Mouse (Mus musculus) layer of hippocampus, adult 18-20 months (tissue): ENCODE measurements around the gene Kif21b. TPM values are rescaled to one million over a fixed set of nuclear protein-coding genes. Genes with fewer than 3 reads are reported as not detected.

Experiments used
- DNase-seq, 2 experiments: peaks; one replicate each; pipeline ENCODE4 v3.0.0; 2022; ENCODE audit warnings: low spot score in 2 of 2
- total RNA-seq, 2 experiments: library from RNA; stranded (reverse); gene quantifications; 2 replicates each; pipeline ENCODE4 v1.2.3; 2021

Gene Kif21b
- total RNA-seq, 2 experiments from 2014 or later = 31.7 to 31.9 TPM

DNA sequence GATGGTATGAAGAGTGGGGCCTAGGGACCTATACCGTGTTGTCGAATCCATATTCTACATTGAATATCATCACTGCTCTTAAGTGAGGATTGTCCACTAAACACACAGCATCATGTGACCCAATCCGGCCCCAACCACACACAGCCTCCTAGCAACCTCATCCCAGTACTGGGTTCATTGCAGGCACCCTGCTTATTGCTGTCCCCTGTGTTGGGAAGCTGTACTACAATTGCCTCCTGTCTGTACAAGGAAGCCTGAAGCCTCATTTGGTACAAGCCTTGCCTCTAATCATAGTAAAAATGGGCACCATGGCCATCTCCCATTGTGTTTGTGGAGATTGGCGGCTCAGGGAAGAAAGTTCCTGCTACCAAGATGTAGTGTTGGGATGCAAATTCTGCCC lies 25.1 kb downstream of the Kif21b start:
- no peak for DNase-seq

- no peak for DNase-seq
These were observed 25.8 kb downstream of the Kif21b start for GRCm38 (mm10) chr1:136156951-136157350.

DNA sequence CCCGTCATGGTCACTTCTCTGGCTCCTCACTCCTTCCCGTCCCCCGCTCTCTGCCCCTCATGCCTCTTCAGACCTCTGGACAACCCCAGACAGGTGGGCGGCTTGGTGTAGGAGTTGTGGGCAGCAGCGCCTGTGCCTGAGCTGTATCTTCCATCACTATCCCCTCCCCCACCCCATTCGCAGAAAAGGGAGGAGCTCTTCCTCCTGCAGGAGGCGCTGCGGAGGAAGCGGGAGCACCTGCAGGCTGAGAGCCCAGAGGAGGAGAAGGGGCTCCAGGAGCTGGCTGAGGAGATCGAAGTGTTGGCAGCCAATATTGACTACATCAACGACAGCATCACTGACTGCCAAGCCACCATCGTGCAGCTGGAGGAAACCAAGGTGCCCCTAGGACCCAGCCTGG lies 28.6 kb downstream of the Kif21b start:
- no peak for DNase-seq

DNA sequence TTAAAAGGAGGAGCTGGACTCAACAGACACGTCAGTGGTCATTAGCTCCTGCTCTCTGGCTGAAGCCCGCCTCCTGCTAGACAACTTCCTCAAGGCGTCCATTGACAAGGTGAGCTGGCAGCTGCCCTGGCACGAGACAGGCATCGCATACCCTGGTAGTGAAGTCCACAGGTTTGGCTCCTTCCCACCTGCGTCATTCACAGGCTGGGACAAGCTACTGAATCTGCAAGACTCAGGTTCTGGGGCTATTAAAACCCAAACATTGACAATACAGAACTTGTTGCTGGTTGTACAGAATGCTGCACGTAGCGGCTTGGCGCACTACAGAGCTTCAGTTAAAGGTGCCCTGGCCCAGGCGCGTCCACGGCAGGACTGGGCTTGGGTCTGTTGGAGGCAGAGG lies 29.1 kb downstream of the Kif21b start:
- no peak for DNase-seq

DNA sequence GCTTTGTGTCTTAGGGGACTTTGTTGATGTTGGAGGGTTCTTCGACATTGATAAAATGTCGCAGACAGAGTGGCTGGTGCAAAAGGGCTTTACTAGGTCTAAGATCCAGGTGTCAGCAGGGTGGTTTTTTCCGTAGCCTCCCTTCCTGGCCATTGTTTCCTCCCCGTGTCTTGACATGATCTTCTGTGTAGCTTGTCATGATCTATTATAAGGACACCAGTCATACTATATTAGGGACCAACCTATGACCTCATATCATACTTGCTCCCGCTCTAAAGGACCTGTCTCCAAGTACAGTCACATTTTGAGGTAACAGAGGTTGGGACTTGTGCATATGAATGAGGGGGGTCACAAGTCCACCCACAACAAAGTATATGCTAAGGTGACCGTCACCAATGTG lies 29.7 kb downstream of the Kif21b start:
- no peak for DNase-seq

GRCm38 (mm10) chr1:136161333-136161921 lies 30.2 kb downstream of the Kif21b start:
- no peak for DNase-seq

DNA sequence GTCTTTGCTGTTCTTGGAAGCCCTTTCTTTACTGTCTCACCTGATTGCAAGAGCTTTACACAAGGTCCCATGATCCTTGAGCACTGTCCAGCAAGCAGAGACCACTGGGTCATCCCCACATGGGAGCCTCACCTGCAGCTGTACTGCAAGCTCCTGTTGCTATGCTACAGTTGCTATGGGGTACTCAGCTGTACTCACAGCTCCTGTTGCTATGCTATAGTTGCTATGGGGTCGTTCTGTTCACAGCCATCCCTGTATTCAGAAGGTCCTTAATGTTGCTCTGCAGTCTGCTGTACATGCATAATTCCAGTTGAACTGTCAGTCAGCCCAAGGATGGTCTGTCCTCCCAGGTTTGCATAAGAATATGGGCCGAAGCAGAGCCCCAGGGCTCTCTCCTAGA lies 34.2 kb downstream of the Kif21b start:
- DNase-seq = no peak

DNA sequence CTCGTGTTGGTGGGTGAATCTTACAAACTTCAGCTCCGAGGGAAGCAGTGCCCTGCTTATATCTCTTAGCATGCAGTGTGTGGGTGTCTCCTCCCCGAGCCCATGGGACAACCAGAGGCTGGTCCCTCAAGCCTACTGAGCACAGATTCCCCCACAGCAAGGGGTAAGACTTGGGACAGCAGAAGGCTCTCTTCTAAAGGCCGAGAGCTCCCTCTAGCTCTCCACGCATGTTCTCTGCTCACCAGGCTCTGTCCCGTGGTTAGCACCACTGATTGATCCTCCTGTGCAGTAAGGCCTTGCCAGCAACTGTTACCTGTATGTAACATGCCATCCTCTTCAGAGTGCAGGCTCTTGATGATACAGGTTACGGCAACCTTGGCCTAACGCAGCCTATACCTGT lies 36.5 kb downstream of the Kif21b start:
- DNase-seq = peak in 1 of 2 experiments; percentile 74

DNA sequence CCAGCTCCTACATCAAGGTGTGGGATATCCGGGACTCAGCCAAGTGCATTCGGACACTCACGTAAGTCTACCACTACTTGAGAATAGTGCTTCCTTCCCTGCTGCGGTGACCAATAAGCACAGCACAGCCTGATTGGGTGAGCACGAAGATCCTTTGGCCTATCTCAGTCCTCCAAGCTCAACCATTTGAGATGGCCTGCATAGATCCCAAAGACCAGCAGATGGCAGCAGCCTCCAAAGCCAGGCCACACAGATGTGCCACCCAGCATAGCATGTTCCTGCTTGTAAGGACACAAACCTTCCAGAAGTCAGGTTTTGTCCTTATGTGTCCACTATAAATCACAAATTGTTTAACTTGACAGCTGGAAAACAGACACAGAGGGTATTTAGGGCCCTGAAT lies 38.9 kb downstream of the Kif21b start:
- peak; percentile 54 to 84 for DNase-seq

- no peak for DNase-seq
These were observed 41.5 kb downstream of the Kif21b start for GRCm38 (mm10) chr1:136172696-136173095.

DNA sequence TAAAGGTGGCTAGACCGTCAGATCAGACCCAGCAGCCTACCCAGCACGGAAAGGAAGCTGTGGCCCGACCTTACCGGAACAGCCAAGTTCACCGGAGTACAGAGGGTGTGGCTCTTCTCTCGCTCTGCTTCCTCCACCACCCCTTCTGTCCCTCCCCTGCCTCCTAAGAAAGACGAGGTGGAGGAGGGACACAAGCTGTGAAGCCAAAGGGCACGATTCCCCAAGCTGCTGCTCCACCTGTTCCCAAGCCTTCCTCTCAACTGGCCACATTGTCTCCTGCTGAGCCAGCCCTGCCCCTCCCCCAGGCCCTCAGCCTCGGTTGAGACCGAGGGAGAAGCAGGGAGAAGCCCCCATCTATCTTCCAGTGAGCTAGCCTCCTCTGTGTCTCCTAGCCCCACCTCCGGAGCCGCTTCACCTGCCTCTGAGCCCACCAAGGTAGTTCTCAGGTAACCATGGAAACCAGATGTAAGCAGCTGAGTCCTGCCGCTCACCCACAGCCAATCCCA lies 43.0 kb downstream of the Kif21b start:
- no peak for DNase-seq

DNA sequence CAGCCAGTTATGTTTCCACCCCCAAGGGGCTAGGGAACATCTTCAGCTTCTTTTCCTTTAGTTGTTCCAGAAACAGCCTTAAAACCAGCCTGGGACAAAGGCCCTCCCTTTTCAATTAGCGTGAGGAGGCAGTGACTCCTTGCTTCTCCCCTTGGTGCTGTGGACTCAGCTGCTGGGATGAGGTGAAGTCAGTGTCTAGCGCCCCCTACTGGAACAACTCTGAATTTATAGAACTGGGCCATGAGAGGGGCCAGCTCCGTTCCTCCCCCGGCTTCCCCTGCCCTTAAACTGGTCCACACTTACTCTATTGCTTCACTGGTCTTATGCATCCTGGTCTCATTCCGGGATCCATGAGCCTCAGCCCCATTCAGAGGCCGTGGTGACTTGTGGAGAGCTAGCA lies 44.0 kb downstream of the Kif21b start:
- peak in 1 of 2 experiments; percentile 63 for DNase-seq

- no peak for DNase-seq
These were observed 45.9 kb downstream of the Kif21b start for GRCm38 (mm10) chr1:136177085-136177484.

DNA sequence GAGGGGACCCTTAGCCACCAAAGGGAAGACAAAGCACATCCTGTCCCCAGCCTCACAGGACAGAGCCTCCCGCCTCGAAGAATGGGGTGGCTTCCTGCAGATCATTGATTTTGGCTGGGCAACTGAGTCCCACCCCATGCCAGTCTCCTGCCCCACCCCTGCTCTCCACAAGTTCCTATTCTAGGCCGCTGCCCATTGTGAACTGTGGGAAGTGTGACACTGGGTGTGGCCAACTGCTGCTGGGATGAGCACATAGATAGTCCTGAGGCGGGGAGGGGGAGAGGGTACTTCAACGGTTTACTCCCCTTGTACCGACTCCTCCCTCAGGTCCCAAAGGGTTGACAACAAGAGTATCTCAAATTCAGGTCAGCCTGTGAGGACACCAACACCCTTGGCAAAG lies 47.6 kb downstream of the Kif21b start:
- DNase-seq = no peak

- no peak for DNase-seq
These were observed 48.4 kb downstream of the Kif21b start for GRCm38 (mm10) chr1:136179511-136180001.

- DNase-seq = no peak
These were observed 58.8 kb downstream of the Kif21b start for GRCm38 (mm10) chr1:136190033-136190432.

GRCm38 (mm10) chr1:136212803-136213202 lies 81.6 kb downstream of the Kif21b start, which contains the start of gene Mroh3:
Gene Mroh3 (minus strand): TSS chr1:136212828.
- peak in 1 of 2 experiments; percentile 19 for DNase-seq

DNA sequence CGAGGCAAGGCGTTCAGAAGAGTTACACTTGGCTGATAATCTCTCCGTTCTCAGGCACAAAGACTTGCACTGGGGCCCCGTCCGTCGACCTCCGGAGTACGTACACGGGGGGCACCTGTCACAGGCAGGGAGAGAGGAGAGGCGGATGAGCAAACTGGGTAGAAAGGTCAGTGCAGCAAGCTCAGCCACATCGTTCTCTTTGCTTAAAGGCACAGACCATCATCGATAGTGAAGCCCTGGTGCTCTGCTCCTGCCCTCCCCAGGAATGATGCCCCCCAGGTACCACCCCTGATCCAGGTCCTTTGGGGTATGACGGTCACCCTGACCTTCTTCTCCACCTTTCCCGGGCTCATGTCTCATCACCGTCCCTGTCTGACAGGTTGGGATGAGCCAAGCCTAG lies 83.1 kb downstream of the Kif21b start:
- DNase-seq = no peak

- no peak for DNase-seq
These were observed 89.1 kb downstream of the Kif21b start for GRCm38 (mm10) chr1:136220037-136220871.

DNA sequence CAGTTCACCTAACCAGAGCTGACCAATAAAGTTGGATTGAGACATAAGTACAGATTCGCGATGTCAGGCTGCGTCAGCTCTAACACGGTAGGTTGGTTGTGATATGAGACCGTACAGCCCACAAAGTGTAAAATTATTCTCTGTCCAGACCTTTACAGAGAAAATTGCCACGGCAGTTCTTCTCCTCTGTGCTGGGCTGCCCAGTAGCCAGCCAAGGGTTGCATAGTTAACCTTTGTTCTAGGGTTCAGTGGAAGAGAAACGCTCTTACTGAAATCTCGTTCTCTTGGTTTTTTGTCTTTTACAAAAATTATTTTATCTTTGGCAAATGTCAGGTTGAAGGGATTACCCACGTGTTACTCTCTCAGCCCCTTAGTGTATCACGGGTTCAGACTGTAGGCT lies 91.2 kb downstream of the Kif21b start:
- no peak for DNase-seq

DNA sequence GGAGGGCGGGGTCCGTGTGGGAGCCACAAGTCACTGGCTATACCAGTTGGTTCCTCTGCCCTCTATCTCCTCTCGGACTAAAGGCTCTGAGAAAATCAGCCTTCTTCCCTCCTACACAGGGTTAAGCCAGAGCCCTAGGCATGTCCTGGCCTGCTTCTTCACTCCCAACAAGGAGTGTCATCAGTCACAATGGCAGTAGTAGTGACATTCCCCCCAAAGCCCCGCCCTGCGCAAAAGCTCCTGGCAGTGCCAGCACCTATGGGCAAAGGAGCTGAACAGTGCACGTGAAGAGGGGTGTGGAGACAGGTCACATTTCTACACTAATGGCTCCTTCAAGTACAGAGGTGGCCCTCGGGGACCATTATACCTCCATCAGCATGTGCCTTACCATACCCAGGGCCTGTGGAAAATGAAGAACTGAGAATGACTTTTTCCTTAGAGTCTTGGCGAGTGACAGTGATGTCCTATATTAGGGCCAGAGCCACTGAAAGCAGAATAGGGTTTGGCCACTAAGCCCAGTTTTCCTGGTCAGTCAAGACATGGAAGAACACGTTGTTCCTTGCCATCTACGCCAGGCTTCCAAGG lies 92.7 kb downstream of the Kif21b start:
- DNase-seq = no peak

DNA sequence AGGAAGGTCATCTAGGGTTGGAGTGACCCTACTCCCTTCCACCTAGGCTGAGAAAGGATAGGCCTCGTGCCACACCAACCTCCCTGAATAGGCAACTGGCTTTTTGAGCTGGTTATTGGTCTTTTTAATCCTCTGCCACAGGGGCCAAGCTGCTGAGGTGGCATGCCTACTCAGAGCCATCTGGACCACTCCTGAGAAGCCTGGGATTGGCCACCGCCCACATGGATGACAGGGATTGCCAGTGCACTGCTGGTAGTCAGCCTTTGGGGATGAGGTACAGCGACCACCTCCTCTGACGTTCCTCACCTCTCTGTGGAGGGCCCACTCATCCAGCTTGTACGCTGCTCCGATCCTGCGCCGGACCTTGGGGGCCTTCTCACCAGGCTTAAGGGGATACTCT lies 94.7 kb downstream of the Kif21b start:
- DNase-seq = no peak
